Mouse (Mus musculus) urinary bladder, adult 2 months (tissue): ENCODE measurements around the gene Grtp1. TPM values are rescaled to one million over a fixed set of nuclear protein-coding genes. Genes with fewer than 3 reads are reported as not detected.

ENCODE experiments used
- polyA plus RNA-seq: library from polyadenylated mRNA; depleted of rRNA; stranded (reverse); fragments of >200 nt; gene quantifications from 2 replicates; pipeline ENCODE4 v1.2.3, GENCODE M21; 2012; rRNA removed

The Grtp1 gene
- polyA plus RNA-seq, 1 experiment: 14.9 TPM

Other genes with a start within 250 kb of the Grtp1 start
- gene F7, start 174.6 kb downstream of the Grtp1 start, polyA plus RNA-seq: 0.08 and 0.16 TPM in 2 replicates
- 0.22 and 0.35 TPM in 2 replicates for gene F10, start 163.3 kb downstream of the Grtp1 start, polyA plus RNA-seq
- gene Proz, start 139.7 kb downstream of the Grtp1 start, polyA plus RNA-seq: 0.01 and 0.03 TPM in 2 replicates
- 23.8 and 24.5 TPM in 2 replicates for gene Pcid2, start 95.2 kb downstream of the Grtp1 start, polyA plus RNA-seq
- 55.7 and 58.2 TPM in 2 replicates for gene Cul4a, start 95.0 kb downstream of the Grtp1 start, polyA plus RNA-seq
- gene Lamp1, start 41.5 kb downstream of the Grtp1 start, polyA plus RNA-seq: 555 and 563 TPM in 2 replicates
- gene Adprhl1, start 53.5 kb upstream of the Grtp1 start, polyA plus RNA-seq: 0.36 and 0.81 TPM in 2 replicates
- 27.7 and 28.2 TPM in 2 replicates for gene Dcun1d2, start 87.5 kb upstream of the Grtp1 start, polyA plus RNA-seq
- gene Tmco3, start 87.6 kb upstream of the Grtp1 start, polyA plus RNA-seq: 22.1 and 23.8 TPM in 2 replicates
- 69.6 and 83.9 TPM in 2 replicates for gene Tfdp1, start 138.1 kb upstream of the Grtp1 start, polyA plus RNA-seq
- not detected in 2 replicates for gene Atp4b, start 196.2 kb upstream of the Grtp1 start, polyA plus RNA-seq
- 0.01 TPM in 2 replicates for gene Grk1, start 204.5 kb upstream of the Grtp1 start, polyA plus RNA-seq
- gene Tmem255b, start 234.6 kb upstream of the Grtp1 start, polyA plus RNA-seq: 4.7 and 4.8 TPM in 2 replicates